Mouse (Mus musculus) T-helper 1 cell (primary cell): ENCODE results near the gene Gm13271.
"Not testable (repeated sequence)": the region's sequence is repeated elsewhere in the genome, so short reads cannot be mapped to it uniquely, and the experiment has no call there.

ENCODE experiments used
- in situ Hi-C: fragments of 300-600 bp; cut with MboI, MseI; formaldehyde crosslinking; loops from one replicate; pipeline ENCODE4 v1.15.1; 2025; ENCODE audit warnings: high pct_unique_total_duplicates

Gm13271 gene

GRCm38 (mm10) chr4:88759610-88760268 is 5.1 kb downstream of the Gm13271 start, which contains the start of gene Gm13283:
Gm13283 (plus strand) TSS chr4:88760119.
- in situ Hi-C loops: loop anchor here (10.0 kb wide), 1 partner anchor 1395 kb away; no protein-coding TSS in a partner anchor

GRCm38 (mm10) chr4:88760431-88760830 is 5.8 kb downstream of the Gm13271 start:
- in situ Hi-C loops: not testable (repeated sequence)

- in situ Hi-C loops: not testable (repeated sequence)
These were observed 7.1 kb downstream of the Gm13271 start for GRCm38 (mm10) chr4:88761776-88762175.

GRCm38 (mm10) chr4:88762341-88762740 is 7.7 kb downstream of the Gm13271 start:
- in situ Hi-C loops: not testable (repeated sequence)

- in situ Hi-C loops: not testable (repeated sequence)
These were observed 8.8 kb downstream of the Gm13271 start for GRCm38 (mm10) chr4:88763384-88764018.

- in situ Hi-C loops: loop anchor here (5.0 kb wide), 1 partner anchor 34 kb away; the partner anchor contains the start of gene Gm13288
These were observed 18.9 kb downstream of the Gm13271 start, which contains the start of gene Gm13290 for GRCm38 (mm10) chr4:88773534-88773933. Gm13290 (plus strand) TSS chr4:88773834.

- in situ Hi-C loops: loop anchor here (25.0 kb wide), 1 partner anchor 764 kb away; no protein-coding TSS in a partner anchor
These were observed 22.0 kb downstream of the Gm13271 start, which contains the start of gene Gm13289 for GRCm38 (mm10) chr4:88776622-88777021. Gm13289 (plus strand) TSS chr4:88776922.

GRCm38 (mm10) chr4:88779550-88779949 is 24.9 kb downstream of the Gm13271 start, which contains the start of gene Gm13272:
Gm13272 (plus strand) TSS chr4:88779850.
- in situ Hi-C loops: loop anchor here (25.0 kb wide), 1 partner anchor 767 kb away; no protein-coding TSS in a partner anchor

GRCm38 (mm10) chr4:88780320-88780719 is 25.7 kb downstream of the Gm13271 start:
- in situ Hi-C loops: loop anchor here (25.0 kb wide), 1 partner anchor 768 kb away; no protein-coding TSS in a partner anchor

GRCm38 (mm10) chr4:88781831-88782230 is 27.2 kb downstream of the Gm13271 start, which contains the start of gene Ifnz:
Ifnz (plus strand) TSS chr4:88782131.
- in situ Hi-C loops: loop anchor here (25.0 kb wide), 1 partner anchor 770 kb away; no protein-coding TSS in a partner anchor

- in situ Hi-C loops: loop anchor here (25.0 kb wide), 1 partner anchor 770 kb away; no protein-coding TSS in a partner anchor
These were observed 27.7 kb downstream of the Gm13271 start for GRCm38 (mm10) chr4:88782335-88782734.

- in situ Hi-C loops: loop anchor here (5.0 to 25.0 kb wide), 2 partner anchors 33 to 773 kb away; partner anchors contain the start of gene Gm13271
These were observed 30.7 kb downstream of the Gm13271 start, which contains the start of gene Gm13276 for GRCm38 (mm10) chr4:88785409-88785808. Gm13276 (plus strand) TSS chr4:88785709.

- in situ Hi-C loops: loop anchor here (5.0 to 25.0 kb wide), 2 partner anchors 36 to 776 kb away; partner anchors contain the start of gene Gm13271
These were observed 33.7 kb downstream of the Gm13271 start, which contains the start of gene Gm13277 for GRCm38 (mm10) chr4:88788402-88788801. Gm13277 (plus strand) TSS chr4:88788632.

- in situ Hi-C loops: loop anchor here (25.0 kb wide), 1 partner anchor 779 kb away; no protein-coding TSS in a partner anchor
These were observed 36.6 kb downstream of the Gm13271 start, which contains the start of gene Gm13278 for GRCm38 (mm10) chr4:88791250-88791649. Gm13278 (plus strand) TSS chr4:88791550.

- in situ Hi-C loops: loop anchor here (25.0 kb wide), 1 partner anchor 782 kb away; no protein-coding TSS in a partner anchor
These were observed 39.4 kb downstream of the Gm13271 start, which contains the start of gene Gm13275 for GRCm38 (mm10) chr4:88793936-88794675. Gm13275 (plus strand) TSS chr4:88794487.

GRCm38 (mm10) chr4:88797097-88797496 is 42.4 kb downstream of the Gm13271 start, which contains the start of gene Gm13279:
Gm13279 (plus strand) TSS chr4:88797397.
- in situ Hi-C loops: loop anchor here (25.0 kb wide), 1 partner anchor 785 kb away; no protein-coding TSS in a partner anchor

GRCm38 (mm10) chr4:88799365-88799764 is 44.7 kb downstream of the Gm13271 start, which contains the start of gene Gm13285:
Gm13285 (plus strand) TSS chr4:88799665.
- in situ Hi-C loops: loop anchor here (25.0 kb wide), 1 partner anchor 787 kb away; no protein-coding TSS in a partner anchor

GRCm38 (mm10) chr4:88802954-88803353 is 48.3 kb downstream of the Gm13271 start, which contains the start of gene Gm13287:
Gm13287 (plus strand) TSS chr4:88803254.
- in situ Hi-C loops: not testable (repeated sequence)
